Comparison of ENCODE assay signal across 11 mouse cellular contexts in genomic region chr16:21278387-21278786, GRCm38 (mm10).
"Had no signal": no experiment of that assay in that cellular context is flagged by ENCODE, and none has a peak within 500 bp of the region (broad histone marks: within the 10 kb centered on the region; RNA-seq: fewer than 3 reads in every experiment).

No protein-coding gene starts in this region.

- H3K4me2 ChIP-seq: liver, embryonic 12.5 days; midbrain, embryonic 15.5 days; neural tube, embryonic 12.5 days had no signal

- H3K9me3 ChIP-seq: liver, embryonic 12.5 days; midbrain, embryonic 15.5 days had no signal

- ATAC-seq: inflammation-experienced regulatory T-cells, adult 6 months; intestine, postnatal 0 days; liver, embryonic 12.5 days; midbrain, embryonic 15.5 days had no signal

- H3K27ac ChIP-seq: liver, embryonic 12.5 days; midbrain, embryonic 15.5 days; neural tube, embryonic 12.5 days had no signal

- H3K36me3 ChIP-seq: liver, embryonic 12.5 days; midbrain, embryonic 15.5 days; neural tube, embryonic 12.5 days had no signal

- DNase-seq: layer of hippocampus, adult 9-11 months; left cerebral cortex, postnatal 4 days; right cerebral cortex, postnatal 4 days; spleen, adult 18-20 months; thymus, adult 2 months; thymus, postnatal 36 days had no signal

- H3K9ac ChIP-seq: liver, embryonic 12.5 days; midbrain, embryonic 15.5 days; neural tube, embryonic 12.5 days had no signal

- H3K4me3 ChIP-seq: liver, embryonic 12.5 days; midbrain, embryonic 15.5 days; neural tube, embryonic 12.5 days had no signal
